Mouse (Mus musculus) NIH3T3 (cell line): ENCODE measurements around the gene Pih1d1.

Experiments
- DNase-seq: peaks from one replicate; pipeline ENCODE4 v3.0.0-alpha.2; 2012; ENCODE audit warnings: low read depth

Pih1d1 gene

DNA sequence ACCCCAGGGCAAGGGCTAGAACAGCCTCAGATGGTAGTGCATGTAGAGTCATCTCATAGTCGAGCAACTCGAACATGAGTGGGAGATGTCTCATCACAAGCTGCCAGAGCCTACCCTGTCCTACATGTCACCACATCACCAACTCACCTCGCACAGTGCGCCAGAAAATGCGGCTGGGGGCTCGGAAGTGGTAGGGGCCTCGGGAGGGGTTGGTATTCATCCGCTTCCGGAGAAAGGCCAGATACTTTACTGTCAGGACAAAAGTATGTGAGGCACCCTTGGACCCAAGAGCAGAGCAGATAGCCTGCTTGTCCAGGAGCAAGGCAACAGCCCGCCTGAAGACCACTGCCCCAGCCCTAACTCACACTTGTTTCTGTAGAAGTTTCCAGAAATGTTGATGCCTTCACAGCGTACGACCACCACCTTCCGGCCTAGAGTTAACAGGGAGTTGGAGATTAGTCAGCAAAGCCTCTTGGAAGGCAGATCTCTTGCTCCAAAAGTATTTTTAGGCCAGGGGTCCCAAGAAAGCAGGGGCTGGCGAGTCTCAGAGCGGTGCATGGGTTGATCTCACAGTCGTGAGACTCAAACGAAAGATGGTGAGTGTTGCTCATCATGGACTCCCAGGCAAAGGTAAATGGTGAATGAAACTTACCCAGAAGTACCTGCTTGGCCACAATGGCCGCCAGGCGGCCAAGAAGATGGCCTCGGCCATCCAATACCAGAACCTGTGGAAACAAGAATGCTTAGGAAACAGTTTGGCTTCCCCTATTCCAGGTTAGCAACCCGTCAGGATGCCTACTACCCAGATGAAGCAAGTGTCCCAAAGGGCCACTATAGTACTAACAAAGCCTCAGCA, 27.0 kb upstream of the Pih1d1 start:
- peak; percentile 60 for DNase-seq

DNA sequence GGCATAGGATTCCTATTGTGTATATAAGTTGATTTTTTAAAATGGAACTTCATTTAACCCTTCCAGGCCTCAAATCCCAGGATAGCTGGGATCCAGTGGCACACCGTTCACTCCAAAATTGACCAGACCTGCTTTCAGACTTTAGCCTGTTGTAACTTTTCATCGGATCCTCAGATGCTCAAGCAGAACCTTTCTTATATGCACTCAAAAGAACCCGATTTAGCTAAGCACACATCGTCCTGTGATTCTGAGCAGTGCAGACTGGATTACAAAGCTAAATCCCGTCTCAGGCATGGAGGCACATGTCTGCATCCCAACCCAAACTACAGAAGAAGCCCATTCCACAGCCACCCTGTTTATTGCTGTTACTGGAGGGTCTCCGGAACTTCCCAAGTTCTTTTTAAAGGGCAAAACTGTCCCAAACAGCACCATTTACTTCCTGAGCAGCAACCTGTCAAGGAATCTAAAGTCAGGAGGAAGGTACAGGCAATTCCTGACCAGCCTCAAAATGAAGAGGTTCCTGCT, 26.3 kb upstream of the Pih1d1 start:
- peak; percentile 28 for DNase-seq

DNA sequence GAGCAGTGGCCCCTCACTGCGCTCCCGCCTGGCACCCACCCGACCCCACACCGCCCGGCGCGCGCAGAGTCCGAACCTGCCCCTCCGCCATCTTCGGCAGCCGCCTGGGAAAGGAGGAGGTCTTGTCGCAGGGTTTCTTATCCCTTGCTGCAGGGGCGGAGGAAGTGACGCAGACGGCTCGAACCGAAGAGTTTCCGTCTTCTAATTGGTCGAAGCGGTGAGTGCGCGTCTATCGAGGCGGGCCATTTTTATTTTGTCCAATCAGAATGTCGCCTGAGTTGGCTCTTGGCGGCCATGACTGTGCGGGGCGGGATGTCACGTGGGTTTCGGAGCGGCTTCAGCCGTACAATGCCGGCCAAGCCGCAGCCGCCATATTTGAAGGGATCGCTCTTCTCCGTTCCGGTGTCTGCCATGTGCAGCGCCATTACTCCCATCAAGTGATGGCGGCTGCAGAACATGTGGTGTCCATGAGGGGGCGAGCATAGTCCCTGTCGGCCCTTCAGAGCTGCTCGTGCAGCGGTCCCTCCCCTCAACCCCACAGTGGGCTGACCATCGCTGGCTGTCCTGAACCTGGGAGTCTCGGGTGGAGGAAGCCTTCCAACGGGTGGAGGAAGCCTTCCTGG, 25.4 kb upstream of the Pih1d1 start, which contains the start of gene Rpl13a:
Rpl13a (minus strand) TSS at position 138 of the 623 bp plus-strand sequence.
- peak; percentile 99 for DNase-seq

DNA sequence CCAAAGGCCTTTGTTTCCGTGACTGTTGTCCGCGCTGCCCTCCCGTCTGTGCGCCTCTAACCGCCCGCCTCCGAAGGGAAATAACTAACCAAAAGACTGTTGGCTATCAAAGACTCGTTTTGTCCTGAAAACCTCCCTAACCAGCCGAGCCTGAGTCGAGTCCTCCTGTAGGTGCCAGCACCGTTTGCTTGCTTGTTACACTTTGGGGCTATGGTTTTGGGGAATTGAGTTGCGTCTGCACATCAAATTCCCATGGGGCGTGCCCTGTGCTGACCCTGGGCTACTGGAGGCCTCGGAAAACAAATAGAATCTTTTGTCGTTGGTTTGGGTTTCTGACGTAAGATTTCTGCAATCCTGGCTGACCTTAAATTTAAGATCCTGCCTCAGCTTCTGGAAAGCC, 24.8 kb upstream of the Pih1d1 start:
- peak; percentile 81 for DNase-seq

DNA sequence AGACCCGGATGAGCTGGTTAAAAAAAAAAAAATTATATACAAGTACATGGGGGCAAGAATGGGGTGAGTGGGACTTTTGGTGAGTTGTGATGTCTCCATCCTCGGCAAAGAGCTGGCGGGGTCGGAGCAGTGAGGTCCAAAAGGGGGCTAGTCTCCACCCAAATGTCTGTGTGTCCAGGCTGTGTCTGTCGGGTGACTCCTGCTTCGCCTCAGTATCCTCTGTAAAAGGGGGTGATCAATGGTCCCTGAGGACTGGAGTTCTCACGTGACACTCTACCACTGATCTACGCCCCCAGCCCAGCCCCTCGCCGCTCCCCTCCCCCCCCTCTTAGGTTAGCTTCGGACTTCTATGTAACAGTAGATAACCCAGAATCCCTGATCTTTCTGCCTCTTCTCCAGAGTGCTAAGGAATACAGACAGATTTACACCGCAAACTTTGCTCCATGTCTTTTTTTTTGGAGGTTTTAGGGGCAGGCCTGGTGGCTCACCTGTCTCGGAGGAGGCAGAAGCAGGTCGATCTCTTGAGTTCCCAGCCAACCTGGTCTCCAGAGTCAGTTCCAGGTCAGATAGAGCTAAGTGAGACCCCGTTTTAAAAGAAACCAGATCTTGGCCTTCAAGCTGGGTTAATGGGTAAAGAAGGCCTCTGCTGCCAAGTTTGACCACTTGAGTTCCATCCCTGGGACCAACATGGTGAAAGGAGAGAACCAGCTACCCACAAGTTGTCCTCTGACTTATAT, 24.2 kb upstream of the Pih1d1 start:
- no peak for DNase-seq

DNA sequence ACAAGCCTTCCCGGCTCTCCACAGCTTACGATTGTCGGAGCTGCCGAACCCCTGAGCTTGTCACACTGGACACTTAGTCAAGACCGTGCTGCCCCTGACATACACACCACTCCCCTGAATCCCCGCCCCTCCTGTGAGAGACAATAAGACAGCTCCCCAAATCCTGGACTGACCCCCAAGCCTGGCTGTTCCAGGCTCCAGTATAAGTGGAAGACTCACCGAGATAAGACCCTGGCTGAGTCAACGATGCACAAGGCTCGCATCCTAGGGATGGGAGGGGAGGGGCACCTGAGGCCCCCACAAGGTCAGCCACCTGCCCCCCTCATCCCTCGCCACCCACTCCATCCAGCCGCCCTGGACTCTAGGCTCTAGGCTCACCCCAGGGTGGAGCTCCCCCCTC, 22.3 kb upstream of the Pih1d1 start:
- no peak for DNase-seq

DNA sequence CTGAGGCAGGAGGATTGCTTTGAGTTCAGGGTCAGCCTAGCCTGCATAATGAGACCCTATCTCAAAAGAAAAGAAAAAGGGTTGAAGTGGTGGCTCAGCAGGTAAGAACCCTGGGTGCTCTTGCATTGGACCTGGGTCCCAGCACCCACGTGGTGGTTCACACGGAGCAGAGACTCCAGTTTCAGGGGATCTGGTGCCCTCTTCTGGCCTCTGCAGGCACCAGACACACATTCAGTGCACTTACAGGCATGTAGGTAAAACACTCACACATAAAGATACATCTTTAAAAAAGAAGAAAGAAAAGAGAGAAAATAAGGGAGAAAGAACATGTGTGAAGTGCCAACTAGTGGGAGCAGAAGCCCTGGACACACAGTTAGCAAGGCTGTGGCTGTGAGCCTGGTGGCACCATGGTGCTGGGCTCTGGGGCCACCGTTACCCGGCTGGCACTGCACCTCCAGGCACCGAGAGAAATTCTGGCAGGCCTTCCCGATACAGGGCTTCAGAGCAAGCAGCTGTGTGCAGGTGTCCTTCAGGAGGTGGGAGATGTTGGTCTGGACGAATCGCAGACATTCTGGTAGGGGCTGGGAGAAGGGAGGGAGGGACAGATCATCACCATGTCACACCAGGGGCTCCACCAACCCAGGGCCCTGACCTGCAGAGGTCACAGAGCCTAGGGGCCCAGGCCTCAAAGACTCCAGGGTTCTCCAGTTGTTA, 20.5 kb upstream of the Pih1d1 start:
- no peak for DNase-seq

DNA sequence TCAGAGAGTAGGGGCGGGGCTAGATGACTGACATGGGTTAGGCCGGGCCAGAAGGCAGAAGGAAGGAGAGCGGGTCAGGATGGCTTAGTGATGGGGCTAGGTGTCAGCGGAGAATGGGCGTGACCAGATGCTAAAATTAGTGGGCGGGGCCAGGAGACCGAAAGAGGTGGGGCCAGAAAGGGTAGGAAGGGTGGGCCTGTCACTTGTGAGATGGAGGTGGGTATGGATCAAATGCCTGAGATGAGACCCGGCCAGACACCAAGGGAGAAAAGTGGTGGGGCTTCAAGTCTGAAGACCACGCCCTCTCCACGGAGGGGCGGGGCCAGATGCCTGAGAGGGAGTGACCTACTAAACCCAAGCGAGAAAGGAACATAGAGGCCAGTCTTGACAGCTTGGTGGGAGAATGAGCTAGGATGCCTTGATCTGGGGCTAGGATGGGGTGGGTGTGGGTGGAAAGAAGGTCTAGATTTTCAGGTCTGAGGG, 19.5 kb upstream of the Pih1d1 start:
- DNase-seq, result peak; percentile 68

DNA sequence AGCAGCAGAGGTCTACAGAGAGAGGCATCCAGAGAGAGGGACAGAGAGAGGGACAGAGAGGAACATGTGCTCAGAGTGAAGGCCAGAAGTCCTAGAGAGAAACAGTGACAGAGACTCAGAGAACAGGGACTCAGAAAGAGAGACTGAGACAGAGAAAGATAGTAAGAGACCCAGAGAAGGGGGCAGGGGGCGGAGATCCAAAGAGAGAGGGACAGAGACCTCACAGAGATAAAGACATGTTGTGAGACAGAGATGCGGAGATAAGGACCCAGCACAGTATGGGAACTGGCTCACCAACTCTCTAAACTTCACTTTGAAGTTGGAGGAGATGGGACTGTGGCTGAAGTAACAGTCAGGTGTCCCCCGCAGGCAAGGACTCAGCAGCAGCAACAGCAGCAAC, 18.7 kb upstream of the Pih1d1 start:
- no peak for DNase-seq

DNA sequence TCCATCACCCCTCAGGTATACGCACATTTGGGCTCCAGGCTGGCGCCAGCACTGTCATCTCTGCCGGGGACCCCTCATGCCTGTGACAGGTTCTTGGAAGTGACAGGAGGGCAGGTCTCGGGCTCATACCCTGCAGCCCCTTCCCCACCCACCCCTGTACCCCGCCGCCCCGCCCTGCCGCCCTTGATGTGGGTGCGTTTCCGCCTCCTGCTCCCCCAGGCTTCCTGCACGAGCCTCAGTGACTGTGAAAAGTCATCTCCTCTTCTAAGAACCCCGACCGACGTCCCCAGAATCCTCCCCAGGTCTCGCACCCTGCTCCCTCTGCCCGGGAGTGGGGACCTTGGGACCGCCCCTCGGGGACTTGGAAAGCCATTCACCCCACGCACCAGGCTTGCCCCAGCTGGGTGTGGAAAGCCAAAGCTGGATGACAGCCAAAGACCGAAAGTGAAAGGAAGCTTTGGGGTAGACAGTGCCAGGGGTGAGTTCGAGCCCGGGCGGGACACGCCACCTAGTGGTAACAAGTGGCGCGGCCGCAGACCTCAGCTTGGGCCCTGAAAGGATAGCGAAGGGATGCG, 18.0 kb upstream of the Pih1d1 start, which contains the start of the genes Gm45713 and Flt3l:
Gm45713 (minus strand) TSS at position 239 of the 575 bp plus-strand sequence.
Flt3l (minus strand) TSS at position 440 of the 575 bp plus-strand sequence.
- DNase-seq, result peak; percentile 97

DNA sequence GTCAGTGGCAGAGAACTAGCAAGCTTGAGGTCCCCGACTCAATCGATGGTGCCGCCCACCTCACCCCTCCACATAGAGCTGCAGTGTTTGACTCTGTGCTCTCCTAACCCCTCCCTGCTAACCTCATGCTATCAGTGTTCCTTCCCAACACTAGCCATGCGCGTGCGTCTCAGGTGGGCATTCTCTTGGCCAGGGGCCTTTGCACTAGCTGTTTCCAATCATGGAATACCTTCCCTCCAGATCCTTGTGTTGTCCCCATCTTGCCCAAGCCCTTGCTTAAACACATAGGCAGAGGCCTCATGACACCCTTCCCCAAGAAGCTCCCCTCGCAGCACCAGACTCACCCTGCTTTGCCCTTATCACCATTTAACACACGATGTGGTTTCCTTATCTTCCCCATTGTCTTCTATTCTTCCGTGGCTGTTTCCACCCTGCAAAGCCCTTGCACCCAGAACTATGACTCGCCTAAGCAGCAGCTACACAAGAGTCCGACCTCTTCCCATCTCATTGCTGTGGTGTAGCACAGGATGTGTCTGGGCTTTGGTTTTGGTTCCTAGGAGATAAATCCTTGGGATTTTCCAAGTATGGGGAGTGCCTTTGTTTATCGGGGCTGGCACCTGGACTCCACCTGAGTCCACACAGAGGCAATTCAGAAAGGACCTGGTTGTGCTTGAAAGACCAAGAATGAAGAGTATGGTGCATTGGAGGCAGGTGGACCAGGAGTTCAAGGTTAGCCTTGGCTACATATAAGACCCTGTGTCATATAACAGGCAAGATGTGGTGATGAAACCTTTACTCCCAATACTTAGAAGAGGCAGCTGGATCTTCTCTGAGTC, 16.7 kb upstream of the Pih1d1 start:
- DNase-seq, result no peak

DNA sequence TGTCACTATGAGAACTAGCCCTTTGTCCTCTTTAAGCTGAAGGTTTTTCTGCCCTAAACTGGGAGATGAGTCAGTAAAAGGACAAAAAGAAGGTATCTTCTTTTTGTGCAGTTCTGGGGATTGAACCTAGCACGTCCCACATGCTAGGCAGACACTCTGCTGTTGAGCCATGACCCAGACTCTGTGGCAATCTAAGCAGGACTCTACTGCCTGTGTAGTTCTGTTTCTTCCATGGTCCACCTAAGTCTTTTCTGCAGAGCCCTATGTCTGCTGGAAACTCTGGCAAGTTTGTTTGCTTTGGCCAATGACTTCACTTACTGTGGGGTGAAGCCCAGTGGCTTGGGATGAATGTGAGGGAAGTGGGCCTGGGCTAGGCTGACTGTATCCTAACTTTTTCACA, 15.7 kb upstream of the Pih1d1 start:
- DNase-seq, result no peak

DNA sequence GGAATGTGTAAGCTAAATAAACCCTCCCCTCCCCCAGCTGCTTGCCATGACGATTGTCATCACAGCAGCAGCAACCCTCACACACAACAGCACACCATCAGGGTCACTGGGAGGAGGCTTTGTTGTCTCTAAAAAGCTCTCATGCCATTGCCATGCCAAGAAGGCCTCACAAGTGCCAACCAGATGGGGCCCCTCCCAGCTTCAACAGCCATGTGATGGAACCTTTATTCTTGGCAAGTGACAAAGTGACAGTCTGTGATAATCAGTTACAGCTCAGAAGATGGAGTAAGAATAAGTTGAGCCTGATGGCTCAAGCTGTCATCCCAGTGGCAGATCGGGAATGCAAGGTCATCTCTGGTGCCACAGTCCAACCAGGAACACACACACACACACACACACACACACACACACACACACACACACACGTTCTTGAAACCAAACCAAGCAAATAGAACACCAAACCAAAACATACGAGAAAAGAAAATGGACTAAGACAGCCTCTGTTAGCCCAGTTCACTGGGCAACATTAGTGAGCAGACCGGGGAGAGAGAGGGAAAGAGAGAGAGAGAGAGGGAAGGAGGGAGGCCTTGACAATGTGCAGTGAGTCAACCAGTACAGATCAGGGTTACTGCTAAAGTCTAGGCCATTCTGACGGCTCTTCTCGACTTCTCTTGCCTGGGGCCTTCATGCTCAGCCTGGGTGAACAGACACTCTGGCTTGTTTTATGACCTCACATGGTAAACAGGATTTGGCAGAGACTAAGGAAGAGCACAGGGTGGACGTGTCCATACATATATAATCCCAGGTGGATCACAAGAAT, 14.0 kb upstream of the Pih1d1 start:
- no peak for DNase-seq

DNA sequence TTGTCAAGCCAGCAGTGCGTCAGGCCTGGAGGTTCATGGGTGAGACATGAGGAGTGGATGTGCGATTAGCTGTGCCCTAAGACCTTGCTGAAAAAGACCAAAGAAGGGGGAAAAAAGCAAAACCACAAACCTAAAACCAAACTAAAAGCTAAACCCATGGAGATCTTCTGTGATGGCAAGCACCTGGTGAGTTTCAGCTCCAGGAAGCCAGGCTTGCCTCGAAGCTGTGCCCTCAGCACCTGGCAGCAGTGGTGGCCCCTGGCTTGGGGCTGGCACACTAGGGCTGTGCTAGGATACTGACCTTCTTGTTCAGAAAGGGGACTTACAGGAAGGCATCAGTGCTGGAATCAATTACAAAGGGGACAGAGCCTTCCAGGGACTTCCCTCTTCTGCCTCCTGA, 12.8 kb upstream of the Pih1d1 start:
- DNase-seq, result no peak

DNA sequence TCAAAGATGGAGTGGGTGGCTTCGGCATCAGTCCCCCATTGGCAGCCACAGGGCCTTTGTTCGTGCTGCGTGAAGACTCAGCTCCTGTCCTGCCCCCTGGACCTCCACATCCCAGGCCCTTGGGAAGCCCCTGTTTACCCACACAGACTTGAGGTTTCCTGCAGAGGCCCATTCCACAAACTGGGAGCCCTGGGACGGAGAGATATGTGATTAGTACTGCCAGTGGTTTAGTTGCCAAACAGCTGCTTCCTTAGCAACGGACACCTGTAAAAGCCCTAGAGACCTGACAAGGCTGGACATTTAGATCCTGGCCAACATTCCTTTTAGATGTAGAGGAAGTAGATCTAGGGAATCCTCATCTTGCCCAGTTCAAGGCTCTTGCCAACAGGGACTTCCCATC, 12.2 kb upstream of the Pih1d1 start:
- DNase-seq, result no peak

DNA sequence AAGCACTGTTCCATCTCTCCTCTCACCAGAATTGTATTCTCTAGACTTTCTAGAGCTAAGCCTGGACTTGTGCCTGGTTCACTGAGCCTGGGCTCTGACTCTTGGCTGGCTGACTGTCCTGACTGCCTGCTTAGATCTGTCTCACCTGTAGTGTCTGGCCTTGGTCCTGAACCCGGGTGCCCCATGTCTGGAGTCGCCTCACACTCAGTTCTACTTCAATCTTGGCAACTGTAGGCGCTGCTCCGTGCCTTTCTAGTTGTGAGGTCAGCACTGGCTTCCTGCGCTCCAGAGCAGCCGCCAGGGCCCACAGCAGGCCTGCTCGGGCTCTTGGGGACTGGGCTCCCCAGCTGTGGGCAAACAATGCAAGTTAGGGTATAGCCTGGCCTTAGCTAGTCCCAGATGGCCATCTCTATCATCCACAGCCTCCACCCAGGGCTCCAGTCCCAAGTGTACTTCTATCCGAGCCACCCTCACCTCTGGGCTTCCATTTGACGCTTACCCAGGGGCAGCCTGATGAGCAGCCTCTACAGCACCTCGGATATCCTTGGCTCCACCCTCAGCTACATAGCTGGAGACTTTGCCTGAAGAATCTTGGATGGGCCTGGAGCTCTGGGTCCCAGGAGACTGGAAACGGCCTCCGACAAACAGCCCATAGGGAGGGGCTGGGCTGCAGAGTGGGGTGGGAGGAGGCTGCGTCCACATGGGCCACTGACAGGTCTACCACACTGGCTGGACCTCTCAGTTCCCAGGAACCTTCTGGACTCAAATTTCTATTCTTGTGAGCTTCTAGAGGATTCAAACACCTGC, 9.5 kb upstream of the Pih1d1 start:
- DNase-seq, result no peak

DNA sequence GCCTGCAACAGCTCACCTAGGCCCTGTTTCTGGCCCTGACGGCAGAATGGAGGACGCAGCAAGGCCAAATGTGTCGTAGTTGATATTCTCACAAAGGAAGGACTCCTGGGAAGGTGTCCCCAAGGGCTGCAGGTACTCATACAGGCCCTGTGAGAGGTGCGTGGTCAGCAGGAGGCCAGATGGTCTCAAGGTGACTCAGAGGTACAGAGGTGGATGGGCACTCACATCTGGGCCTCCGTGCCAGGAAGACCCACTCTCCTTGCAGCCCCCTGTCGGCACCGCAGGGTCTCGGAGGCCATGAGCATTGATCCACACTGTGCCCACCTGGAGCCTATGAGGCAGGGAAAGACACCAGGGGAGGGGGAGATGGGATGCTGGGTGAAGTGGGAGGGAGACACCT, 8.6 kb upstream of the Pih1d1 start:
- no peak for DNase-seq

DNA sequence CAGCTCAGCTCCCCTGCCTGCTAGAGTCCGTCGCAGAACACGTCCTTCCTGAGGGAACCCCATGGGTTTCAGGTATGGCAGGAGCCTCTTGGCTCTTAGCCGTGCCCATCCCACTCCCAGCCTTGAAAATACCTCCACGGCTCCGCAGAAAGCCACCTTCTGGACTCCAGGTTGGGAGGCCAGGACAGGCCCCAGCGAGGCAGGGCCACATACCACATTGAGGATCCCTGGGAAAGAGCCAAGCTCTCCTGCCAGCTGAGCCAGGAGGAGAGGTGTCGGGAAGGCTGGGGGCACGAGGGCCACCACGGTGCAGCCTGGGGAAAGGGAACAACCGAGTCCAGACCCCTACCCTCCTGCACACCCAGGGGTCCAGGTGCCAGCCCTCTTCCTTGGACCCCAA, 6.8 kb upstream of the Pih1d1 start:
- DNase-seq, result no peak

DNA sequence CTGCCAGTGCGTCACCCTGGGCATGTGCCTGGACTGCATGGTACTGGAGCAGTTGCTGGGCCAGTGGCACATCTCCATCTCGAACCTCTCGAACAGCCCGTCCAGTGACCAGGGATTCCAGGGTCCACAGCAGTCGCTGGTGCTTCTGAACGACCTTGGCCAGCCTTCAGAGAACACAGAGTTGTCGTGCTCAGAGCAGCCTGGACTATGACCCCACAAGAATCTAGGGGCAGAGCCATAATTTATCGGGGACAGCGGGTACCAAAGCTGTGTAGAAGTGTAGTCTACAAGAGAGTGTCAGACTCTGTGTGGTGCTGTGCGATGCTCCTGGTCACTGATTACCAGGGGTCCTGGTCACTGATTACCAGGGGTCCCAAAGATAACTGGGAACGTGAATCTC, 6.2 kb upstream of the Pih1d1 start:
- no peak for DNase-seq
